Mouse (Mus musculus) hindbrain, embryonic 12.5 days (tissue): Measurements from ENCODE around the gene Mapkap1. TPM values are rescaled to one million over a fixed set of nuclear protein-coding genes. Genes with fewer than 3 reads are reported as not detected.

Experiments
- ATAC-seq: fragments of 200-750 bp; cut with Nextera tagmentation; 2 replicates; pipeline ENCODE4 v1.8.0; 2017; ENCODE audit warnings: moderate TSS enrichment; ENCODE audit not compliant: low FRiP score
- H3K27ac ChIP-seq: fragments of 300-500 bp; sonication (generic); 2 replicates; pipeline ENCODE4 v1.5.1; 2016; ENCODE audit warnings: mild to moderate bottlenecking
- H3K27me3 ChIP-seq: fragments of 300-500 bp; sonication (generic); 2 replicates; pipeline ENCODE4 v1.6.1; 2016; ENCODE audit warnings: mild to moderate bottlenecking
- H3K36me3 ChIP-seq: fragments of 300-500 bp; sonication (generic); 2 replicates; pipeline ENCODE4 v1.6.1; 2016; ENCODE audit warnings: mild to moderate bottlenecking
- H3K4me1 ChIP-seq: fragments of 300-500 bp; sonication (generic); 2 replicates; pipeline ENCODE4 v1.6.1; 2016
- H3K4me2 ChIP-seq: fragments of 300-500 bp; sonication (generic); replicated peaks from 2 replicates; pipeline ENCODE4 v1.6.1; 2016; ENCODE audit warnings: mild to moderate bottlenecking
- H3K4me3 ChIP-seq: fragments of 300-500 bp; sonication (generic); 2 replicates; pipeline ENCODE4 v1.5.1; 2016; ENCODE audit warnings: mild to moderate bottlenecking
- H3K9ac ChIP-seq: fragments of 300-500 bp; sonication (generic); 2 replicates; pipeline ENCODE4 v1.6.1; 2016; ENCODE audit warnings: mild to moderate bottlenecking, moderate library complexity
- H3K9me3 ChIP-seq: fragments of 300-500 bp; sonication (generic); replicated peaks from 2 replicates; pipeline ENCODE4 v1.6.1; 2016; ENCODE audit warnings: mild to moderate bottlenecking
- WGBS: fragments of 180-500 bp; shearing (Covaris S2); methylation state at CpG from one replicate; pipeline ENCODE4 v1.1.7; 2016; 5-methylcytosine and 5-hydroxymethylcytosine counted together
- polyA plus RNA-seq: library from polyadenylated mRNA; unstranded; fragments of >200 nt; fragmentation: Nextera tagmentation; extraction: Ambion mirVana; gene quantifications from 2 replicates; pipeline ENCODE4 v1.2.1, GENCODE M21; 2016

Gene Mapkap1
- polyA plus RNA-seq, 1 experiment from 2014 or later, result 109 TPM

DNA sequence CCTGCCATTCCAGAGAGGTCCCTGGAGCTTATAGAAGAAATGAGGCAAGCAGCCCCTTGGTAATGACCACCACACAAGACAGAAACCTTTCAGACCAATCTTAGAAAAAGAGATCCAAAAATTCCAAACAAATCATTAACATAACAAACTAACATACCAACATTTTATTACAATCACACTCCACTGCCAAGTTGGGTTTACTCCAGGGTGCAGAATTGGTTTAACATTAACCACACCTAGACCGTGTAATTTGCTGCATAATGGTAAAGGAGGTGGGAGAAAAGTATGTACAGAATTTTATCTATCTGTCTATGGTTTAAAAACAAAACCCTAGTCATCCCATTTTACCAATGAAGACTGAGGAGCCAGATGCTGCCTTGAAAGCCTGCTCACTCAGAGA, 160.0 kb downstream of the Mapkap1 start:
- Histone ChIP-seq H3K27me3 (no peaks in the 10 kb centered on the region), H3K9ac (no peak overlapping the region), H3K27ac (no peak overlapping the region), H3K4me2 (no peak overlapping the region), H3K4me3 (no peak overlapping the region), H3K36me3 (no peaks in the 10 kb centered on the region), H3K9me3 (no peaks in the 10 kb centered on the region), H3K4me1 (peaks cover 24% of the 10 kb centered on the region)
- 93% methylated on average over 1 of the region's 1 CpGs for WGBS
- ATAC-seq, result no peak

- ATAC-seq, result no peak
- H3K27ac ChIP-seq, result no peak overlapping the region
Measured at GRCm38 (mm10) chr2:34569131-34569530, 162.6 kb downstream of the Mapkap1 start.

GRCm38 (mm10) chr2:34570378-34570777, 163.8 kb downstream of the Mapkap1 start:
- H3K9me3 ChIP-seq, result no peaks in the 10 kb centered on the region
- WGBS, result 4% methylated on average over 6 of the region's 6 CpGs
- no peaks in the 10 kb centered on the region for H3K36me3 ChIP-seq
- H3K4me1 ChIP-seq, result peaks cover 33% of the 10 kb centered on the region
- H3K4me3 ChIP-seq, result no peak overlapping the region
- ATAC-seq, result no peak
- no peak overlapping the region for H3K4me2 ChIP-seq
- no peaks in the 10 kb centered on the region for H3K27me3 ChIP-seq
- no peak overlapping the region for H3K9ac ChIP-seq
- peak overlapping the region; percentile 36; the same call in 1 of the 2 replicates for H3K27ac ChIP-seq

More at GRCm38 (mm10) chr2:34569131-34569530, 162.6 kb downstream of the Mapkap1 start:
- Histone ChIP-seq H3K4me1 (peaks cover 30% of the 10 kb centered on the region), H3K9ac (no peak overlapping the region), H3K4me2 (no peak overlapping the region), H3K36me3 (no peaks in the 10 kb centered on the region), H3K9me3 (no peaks in the 10 kb centered on the region), H3K4me3 (no peak overlapping the region), H3K27me3 (no peaks in the 10 kb centered on the region)
- WGBS, result 81% methylated on average over 5 of the region's 5 CpGs

DNA sequence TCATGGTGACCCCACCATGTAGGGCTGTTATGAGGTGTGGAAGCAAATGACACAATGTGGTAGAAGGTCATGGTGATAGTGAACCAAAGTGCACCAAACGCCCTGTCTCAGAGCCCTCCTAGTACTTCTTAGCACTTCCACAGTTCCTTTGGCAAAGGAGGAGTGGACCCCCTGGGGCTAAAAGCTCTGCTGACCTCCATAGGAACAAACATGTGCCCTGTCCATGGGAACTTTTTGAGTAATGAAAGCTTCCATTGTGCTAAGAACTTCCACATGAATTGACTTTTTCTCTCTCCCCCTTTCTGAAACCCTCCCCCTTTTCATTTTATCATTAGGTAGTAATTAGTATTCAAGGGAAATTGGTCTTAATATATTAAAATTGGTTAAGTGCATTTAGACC, 164.5 kb downstream of the Mapkap1 start:
- Histone ChIP-seq H3K27me3 (no peaks in the 10 kb centered on the region), H3K4me1 (peaks cover 35% of the 10 kb centered on the region), H3K4me3 (no peak overlapping the region), H3K9ac (no peak overlapping the region), H3K9me3 (no peaks in the 10 kb centered on the region), H3K4me2 (no peak overlapping the region), H3K27ac (0 out of 2 replicates have a peak overlapping the region, but pooled peaks have one; percentile 36), H3K36me3 (no peaks in the 10 kb centered on the region)
- 7% methylated on average over 1 of the region's 1 CpGs for WGBS
- ATAC-seq, result no peak

GRCm38 (mm10) chr2:34573073-34573472, 166.5 kb downstream of the Mapkap1 start:
- Histone ChIP-seq H3K9ac (no peak overlapping the region), H3K27ac (no peak overlapping the region), H3K4me1 (peaks cover 40% of the 10 kb centered on the region), H3K36me3 (no peaks in the 10 kb centered on the region), H3K9me3 (no peaks in the 10 kb centered on the region), H3K4me2 (no peak overlapping the region), H3K4me3 (no peak overlapping the region), H3K27me3 (no peaks in the 10 kb centered on the region)
- ATAC-seq, result no peak
- WGBS, result 39% methylated on average over 4 of the region's 4 CpGs

GRCm38 (mm10) chr2:34588546-34588945, 182.0 kb downstream of the Mapkap1 start:
- 75% methylated on average over 8 of the region's 8 CpGs for WGBS
- peak overlapping the region; percentile 18; the same call in 1 of the 2 replicates for H3K27ac ChIP-seq
- peaks cover 8% of the 10 kb centered on the region; the same call in 1 of the 2 replicates for H3K4me1 ChIP-seq
- H3K9me3 ChIP-seq, result no peaks in the 10 kb centered on the region
- peaks cover 11% of the 10 kb centered on the region; the same call in 1 of the 2 replicates for H3K36me3 ChIP-seq
- no peaks in the 10 kb centered on the region for H3K27me3 ChIP-seq
- H3K4me3 ChIP-seq, result no peak overlapping the region
- no peak overlapping the region for H3K4me2 ChIP-seq
- H3K9ac ChIP-seq, result no peak overlapping the region
- ATAC-seq, result no peak

GRCm38 (mm10) chr2:34591721-34592360, 185.3 kb downstream of the Mapkap1 start:
- Histone ChIP-seq H3K4me1 (peaks cover 11% of the 10 kb centered on the region; the same call in 1 of the 2 replicates), H3K4me2 (no peak overlapping the region), H3K4me3 (no peak overlapping the region), H3K27ac (peak overlapping the region; percentile 13; the same call in 1 of the 2 replicates), H3K9ac (no peak overlapping the region), H3K9me3 (no peaks in the 10 kb centered on the region), H3K36me3 (no peaks in the 10 kb centered on the region), H3K27me3 (no peaks in the 10 kb centered on the region)
- 83% methylated on average over 16 of the region's 16 CpGs for WGBS
- ATAC-seq, result no peak

DNA sequence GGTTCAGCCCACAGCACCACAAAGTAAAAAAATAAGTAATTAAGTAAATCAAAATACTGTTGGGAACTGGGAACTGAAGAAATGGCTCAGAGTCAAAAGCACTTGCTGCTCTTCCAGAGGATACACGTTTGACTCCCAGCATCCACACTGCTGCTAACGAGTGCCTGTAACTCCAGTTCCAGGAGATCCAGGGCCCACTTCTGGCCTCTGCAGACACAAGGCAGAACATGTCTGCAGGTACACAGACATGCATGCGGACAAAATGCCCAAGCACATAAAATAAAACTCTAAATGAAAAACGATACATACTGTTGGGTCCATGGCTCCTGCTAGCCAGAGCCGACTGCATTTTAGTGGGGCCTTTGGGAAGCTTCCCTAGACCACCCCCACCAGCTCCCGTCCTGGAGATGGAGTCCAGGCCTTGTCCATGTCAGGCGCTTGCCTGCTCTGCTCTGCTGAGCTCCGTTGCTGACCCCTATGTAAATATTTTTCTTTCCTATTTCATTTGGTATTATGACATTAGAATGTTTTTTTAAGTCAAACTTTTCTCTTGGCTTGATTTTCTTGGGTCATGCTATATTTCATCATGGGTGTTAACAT, 185.9 kb downstream of the Mapkap1 start:
- WGBS, result 70% methylated on average over 8 of the region's 8 CpGs
- H3K4me2 ChIP-seq, result no peak overlapping the region
- peaks cover 11% of the 10 kb centered on the region; the same call in 1 of the 2 replicates for H3K4me1 ChIP-seq
- H3K27me3 ChIP-seq, result no peaks in the 10 kb centered on the region
- ATAC-seq, result no peak
- no peak overlapping the region for H3K4me3 ChIP-seq
- no peaks in the 10 kb centered on the region for H3K9me3 ChIP-seq
- no peak overlapping the region; the same call in 1 of the 2 replicates for H3K27ac ChIP-seq
- H3K36me3 ChIP-seq, result no peaks in the 10 kb centered on the region
- no peak overlapping the region for H3K9ac ChIP-seq

DNA sequence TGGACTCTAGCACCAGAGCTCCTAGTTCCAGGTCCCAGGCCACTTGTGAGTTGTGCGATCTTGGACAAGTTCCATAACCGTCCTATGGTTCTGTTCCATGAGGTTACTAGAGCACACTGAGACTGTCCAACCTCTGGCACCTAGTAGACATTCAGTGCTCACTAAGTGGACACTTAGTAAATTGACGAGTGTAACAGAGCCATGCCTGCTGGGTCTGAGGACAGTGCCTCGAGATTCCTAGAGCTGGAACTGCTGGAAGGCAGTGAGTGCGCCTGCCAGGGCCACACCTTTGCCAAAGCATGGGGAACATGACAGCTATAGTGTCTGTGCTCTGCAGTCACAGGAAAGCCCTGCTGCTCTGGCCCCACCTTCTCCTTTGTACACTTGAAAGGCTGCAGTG, 187.4 kb downstream of the Mapkap1 start:
- Histone ChIP-seq H3K36me3 (no peaks in the 10 kb centered on the region), H3K4me3 (no peak overlapping the region), H3K27ac (no peak overlapping the region), H3K9ac (no peak overlapping the region), H3K4me2 (no peak overlapping the region), H3K9me3 (no peaks in the 10 kb centered on the region), H3K27me3 (no peaks in the 10 kb centered on the region), H3K4me1 (peaks cover 6% of the 10 kb centered on the region; the same call in 1 of the 2 replicates)
- no peak for ATAC-seq
- 87% methylated on average over 5 of the region's 5 CpGs for WGBS

DNA sequence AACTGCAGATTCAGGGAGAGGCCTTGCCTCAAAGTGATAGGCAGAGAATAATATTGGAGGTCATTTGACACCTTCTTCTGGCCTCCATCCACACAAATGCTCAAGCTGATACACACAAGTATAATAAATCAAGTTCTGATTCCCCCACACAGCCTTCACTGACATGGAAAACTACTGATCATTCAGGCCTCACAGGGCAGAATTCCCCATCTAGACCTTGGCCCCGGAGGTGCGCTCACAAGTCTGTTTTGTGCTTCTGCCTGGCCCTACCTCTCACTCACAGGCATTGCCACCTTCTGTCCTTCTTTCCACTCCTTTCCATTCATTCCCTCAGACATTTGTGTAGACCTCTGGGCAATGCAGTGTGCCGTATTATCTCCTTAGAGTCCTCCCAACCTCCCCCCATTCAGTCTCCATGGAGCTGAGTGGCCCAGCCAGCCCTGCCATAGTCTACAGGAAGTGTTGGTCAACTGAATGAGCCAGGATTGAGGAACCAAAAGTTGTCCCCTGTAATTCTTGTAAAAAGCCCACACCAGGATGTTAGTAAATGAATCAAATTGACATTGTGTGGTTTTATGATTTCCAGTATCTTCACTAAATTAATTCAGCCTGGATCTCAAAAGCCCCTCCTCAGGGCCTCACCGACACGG, 193.2 kb downstream of the Mapkap1 start:
- no peak overlapping the region for H3K4me3 ChIP-seq
- ATAC-seq, result no peak
- no peaks in the 10 kb centered on the region for H3K36me3 ChIP-seq
- peaks cover 49% of the 10 kb centered on the region for H3K4me1 ChIP-seq
- no peak overlapping the region for H3K9ac ChIP-seq
- WGBS, result 64% methylated on average over 5 of the region's 5 CpGs
- H3K4me2 ChIP-seq, result no peak overlapping the region
- H3K27ac ChIP-seq, result no peak overlapping the region
- no peaks in the 10 kb centered on the region for H3K9me3 ChIP-seq
- H3K27me3 ChIP-seq, result no peaks in the 10 kb centered on the region

- Histone ChIP-seq H3K4me1 (peaks cover 53% of the 10 kb centered on the region), H3K4me3 (no peak overlapping the region), H3K9me3 (no peaks in the 10 kb centered on the region), H3K9ac (no peak overlapping the region), H3K4me2 (no peak overlapping the region), H3K27me3 (no peaks in the 10 kb centered on the region), H3K36me3 (no peaks in the 10 kb centered on the region), H3K27ac (peak overlapping the region; percentile 57)
- no peak for ATAC-seq
- 13% methylated on average over 7 of the region's 7 CpGs for WGBS
Measured at GRCm38 (mm10) chr2:34600734-34601133, 194.2 kb downstream of the Mapkap1 start.

- H3K4me3 ChIP-seq, result no peak overlapping the region
- WGBS, result 19% methylated on average over 8 of the region's 8 CpGs
- peak; percentile 56; the same call in 1 of the 2 replicates for ATAC-seq
- H3K4me2 ChIP-seq, result no peak overlapping the region
- peaks cover 50% of the 10 kb centered on the region for H3K4me1 ChIP-seq
- no peaks in the 10 kb centered on the region for H3K9me3 ChIP-seq
- H3K27me3 ChIP-seq, result no peaks in the 10 kb centered on the region
- H3K9ac ChIP-seq, result no peak overlapping the region
- peak overlapping the region; percentile 77 for H3K27ac ChIP-seq
- no peaks in the 10 kb centered on the region for H3K36me3 ChIP-seq
Measured at GRCm38 (mm10) chr2:34602111-34602541, 195.6 kb downstream of the Mapkap1 start.
